Mouse (Mus musculus): ENCODE measurements around the gene Pgk1. TPM values are rescaled to one million over a fixed set of nuclear protein-coding genes. Genes with fewer than 3 reads are reported as not detected.

Gene Pgk1
- polyA plus RNA-seq (2014; fragmentation: Illumina TruSeq; extraction: RNeasy Lipid Tissue Mini Kit (QIAGEN cat#74804); ENCODE audit: low read depth, low replicate concordance), result 215 TPM

GRCm38 (mm10) chrX:106186713-106187649 is at the start of gene Pgk1:
Pgk1 (plus strand) TSS chrX:106187100.

GRCm38 (mm10) chrX:106142936-106143335 is 44.0 kb upstream of the Pgk1 start, which contains the start of gene Tlr13:
Tlr13 (plus strand) TSS chrX:106143204.

GRCm38 (mm10) chrX:106221058-106221457 is 34.2 kb downstream of the Pgk1 start, which contains the start of gene Taf9b:
Taf9b (minus strand) TSS chrX:106221158.

Other genes starting within 250 kb of the Pgk1 start
- 151 TPM for gene Magt1, start 175.2 kb upstream of the Pgk1 start, polyA plus RNA-seq (2014; fragmentation: Illumina TruSeq; extraction: RNeasy Lipid Tissue Mini Kit (QIAGEN cat#74804); ENCODE audit: low read depth, low replicate concordance)
- gene Cox7b, start 171.4 kb upstream of the Pgk1 start, polyA plus RNA-seq (2014; fragmentation: Illumina TruSeq; extraction: RNeasy Lipid Tissue Mini Kit (QIAGEN cat#74804); ENCODE audit: low read depth, low replicate concordance), result 1,901 TPM
- gene Atp7a, start 159.8 kb upstream of the Pgk1 start, polyA plus RNA-seq (2014; fragmentation: Illumina TruSeq; extraction: RNeasy Lipid Tissue Mini Kit (QIAGEN cat#74804); ENCODE audit: low read depth, low replicate concordance), result 62.9 TPM
- gene Tlr13, start 43.9 kb upstream of the Pgk1 start, polyA plus RNA-seq (2014; fragmentation: Illumina TruSeq; extraction: RNeasy Lipid Tissue Mini Kit (QIAGEN cat#74804); ENCODE audit: low read depth, low replicate concordance), result 7.8 TPM
- 35.6 TPM for gene Taf9b, start 34.1 kb downstream of the Pgk1 start, polyA plus RNA-seq (2014; fragmentation: Illumina TruSeq; extraction: RNeasy Lipid Tissue Mini Kit (QIAGEN cat#74804); ENCODE audit: low read depth, low replicate concordance)
- not detected for gene Fnd3c2, start 68.3 kb downstream of the Pgk1 start, polyA plus RNA-seq (2014; fragmentation: Illumina TruSeq; extraction: RNeasy Lipid Tissue Mini Kit (QIAGEN cat#74804); ENCODE audit: low read depth, low replicate concordance)